Mouse (Mus musculus) yolk sac, embryonic 10.5 days (tissue): ENCODE data around the gene Ccdc162.
A peak's percentile ranks its signal among the peaks of the same experiment; 100 is the strongest.

Source experiments
- DNase-seq: peaks from one replicate; pipeline ENCODE4 v3.0.0-alpha.2; 2017; ENCODE audit warnings: low spot score

Ccdc162 gene

DNA sequence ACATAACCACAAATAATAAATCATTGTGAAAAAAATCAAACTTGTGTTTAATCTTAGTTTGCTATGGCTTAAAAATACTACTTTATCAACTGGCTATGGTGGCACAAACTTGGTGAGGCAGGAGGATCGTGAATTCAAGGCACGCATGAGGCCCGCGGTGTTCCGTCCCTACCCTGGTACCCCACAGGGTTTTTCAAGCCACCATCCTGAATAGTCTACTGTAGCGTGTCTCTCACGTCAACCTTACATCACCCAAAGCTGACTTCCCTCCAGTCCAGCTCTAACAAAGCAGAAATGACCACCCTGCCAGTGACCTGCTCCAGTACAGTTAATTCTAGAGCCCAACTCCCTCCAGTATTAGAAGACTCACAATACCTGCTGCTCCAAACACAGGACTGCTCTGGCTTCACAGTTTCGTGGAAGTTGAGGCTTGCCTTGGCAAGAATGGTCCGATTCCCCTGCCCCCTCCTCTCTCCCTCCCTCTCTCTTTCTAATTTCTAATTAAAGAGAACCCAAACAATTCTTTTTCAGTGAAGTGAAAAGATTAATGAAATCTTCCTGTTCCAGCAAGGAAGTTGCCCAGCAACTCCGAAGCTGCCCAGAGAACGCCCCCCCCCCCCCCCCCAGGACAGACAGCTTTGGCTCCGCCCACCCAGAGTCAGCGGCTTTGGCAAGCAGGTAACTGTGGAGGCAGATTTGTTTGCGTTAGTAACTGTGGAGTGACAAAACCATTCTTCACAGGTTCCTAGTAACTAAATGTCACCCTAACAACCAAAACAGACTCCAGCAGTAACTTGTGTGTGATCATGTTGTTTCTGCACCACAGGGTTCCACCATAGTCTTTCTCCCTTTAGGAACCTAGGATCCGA is at the start of gene Ccdc162:
TSS of gene Ccdc162 (minus strand) at position 606 of the 869 bp plus-strand sequence.
- peak; percentile 34 for DNase-seq

DNA sequence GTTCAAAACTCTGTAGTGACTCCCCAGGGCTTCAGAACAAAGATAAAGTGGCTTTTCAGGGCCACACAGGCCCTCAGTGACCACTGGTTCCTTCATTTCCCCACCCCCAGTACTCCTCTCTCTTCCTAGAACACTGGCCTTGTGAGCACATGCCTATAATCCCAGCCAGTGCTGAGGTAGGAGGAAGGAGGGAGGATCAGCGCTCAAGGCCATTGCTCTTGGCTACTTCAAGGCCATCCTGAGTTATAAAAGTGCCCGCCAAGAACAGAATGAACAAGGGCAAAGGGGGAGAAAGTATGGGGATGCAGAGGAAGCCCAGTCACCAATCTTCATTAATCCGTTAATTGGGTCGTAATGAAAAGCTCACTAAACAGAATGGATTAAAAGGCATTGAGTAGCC is 49.2 kb upstream of the Ccdc162 start:
- no peak for DNase-seq

DNA sequence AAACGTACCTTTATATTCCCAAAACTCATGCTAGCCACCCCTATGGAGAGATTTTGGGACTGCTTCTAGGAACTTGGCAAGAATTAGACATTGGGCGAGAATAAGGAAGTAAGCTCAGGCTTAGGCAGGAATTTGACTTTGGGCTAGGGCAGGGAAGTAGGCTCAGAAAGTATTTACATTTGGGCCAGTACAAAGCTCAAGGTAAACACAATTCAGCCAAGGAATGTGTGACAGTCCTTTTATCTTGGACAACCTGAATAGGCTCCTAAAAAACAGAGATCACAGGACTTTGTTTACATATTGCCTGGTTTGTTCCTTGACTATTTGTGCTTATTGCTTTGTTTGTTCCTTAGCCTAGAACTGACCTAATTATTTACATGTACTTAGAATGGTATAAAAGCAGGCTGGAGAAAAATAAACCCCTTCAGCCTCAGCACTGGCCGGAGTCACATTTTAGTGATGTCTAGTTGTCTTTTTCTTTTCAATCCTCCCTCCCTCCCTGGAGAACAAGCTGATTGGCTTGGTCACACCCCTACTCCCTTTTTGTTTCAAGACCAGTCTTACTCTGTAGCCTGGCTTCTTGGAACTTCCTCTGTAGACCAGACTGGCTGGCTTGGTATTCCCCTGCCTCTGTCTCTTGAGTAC is 47.4 kb upstream of the Ccdc162 start:
- DNase-seq, result no peak

DNA sequence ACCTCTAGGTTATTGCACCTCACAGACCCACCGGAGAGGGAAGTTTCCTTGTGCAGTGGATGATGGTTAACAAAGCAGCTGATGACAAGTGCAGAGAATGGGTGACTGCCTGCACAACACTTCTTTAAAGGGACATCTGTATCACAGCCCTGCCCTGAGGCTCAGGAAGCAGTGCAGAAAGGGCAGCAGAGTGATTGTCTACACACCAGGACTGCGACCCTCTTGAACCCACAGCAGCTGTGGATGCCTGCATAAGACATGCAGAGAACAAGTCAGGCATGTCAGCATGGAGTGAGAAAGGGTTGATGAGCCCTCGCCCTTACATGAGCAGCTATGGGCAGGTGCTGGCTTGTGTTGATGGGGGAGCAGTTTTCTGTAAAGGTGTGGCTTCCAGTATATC is 44.4 kb upstream of the Ccdc162 start:
- DNase-seq, result no peak

DNA sequence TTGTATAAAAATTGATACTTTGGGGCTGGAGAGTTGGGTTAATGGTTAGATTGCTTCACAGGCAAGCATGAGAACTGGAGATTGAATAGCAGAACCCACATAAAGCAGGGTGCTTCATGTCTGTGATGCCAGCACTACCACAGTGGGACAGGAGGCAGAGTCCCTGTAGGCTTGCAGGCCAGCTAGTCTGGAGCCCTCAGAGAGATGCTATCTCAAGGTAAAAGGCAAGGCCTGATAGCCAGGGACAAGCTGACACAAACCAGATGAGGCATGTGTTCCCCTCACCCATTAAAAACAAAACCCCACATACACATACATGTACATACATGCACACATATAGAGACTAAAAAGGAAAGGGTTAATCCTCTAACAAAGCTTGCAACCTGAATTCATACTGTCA is 41.6 kb upstream of the Ccdc162 start:
- DNase-seq, result no peak

DNA sequence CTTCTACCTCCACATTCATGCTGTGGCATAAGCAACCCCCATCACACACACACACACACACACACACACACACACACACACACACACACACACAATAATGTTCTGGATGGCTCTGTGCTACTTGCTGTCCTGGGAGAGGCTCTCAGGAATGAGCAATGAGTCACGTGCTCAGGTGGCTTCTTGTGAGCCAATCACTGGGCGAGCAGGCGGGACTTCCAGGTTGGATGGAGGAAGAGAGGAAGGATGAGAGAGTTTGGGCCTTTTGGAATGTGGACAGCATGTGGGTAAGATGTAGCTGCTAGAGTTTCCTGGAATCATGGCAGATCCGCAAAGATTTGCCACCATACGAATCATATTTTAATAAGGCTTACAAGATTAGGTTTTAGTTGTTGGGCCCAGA is 40.8 kb upstream of the Ccdc162 start:
- no peak for DNase-seq

DNA sequence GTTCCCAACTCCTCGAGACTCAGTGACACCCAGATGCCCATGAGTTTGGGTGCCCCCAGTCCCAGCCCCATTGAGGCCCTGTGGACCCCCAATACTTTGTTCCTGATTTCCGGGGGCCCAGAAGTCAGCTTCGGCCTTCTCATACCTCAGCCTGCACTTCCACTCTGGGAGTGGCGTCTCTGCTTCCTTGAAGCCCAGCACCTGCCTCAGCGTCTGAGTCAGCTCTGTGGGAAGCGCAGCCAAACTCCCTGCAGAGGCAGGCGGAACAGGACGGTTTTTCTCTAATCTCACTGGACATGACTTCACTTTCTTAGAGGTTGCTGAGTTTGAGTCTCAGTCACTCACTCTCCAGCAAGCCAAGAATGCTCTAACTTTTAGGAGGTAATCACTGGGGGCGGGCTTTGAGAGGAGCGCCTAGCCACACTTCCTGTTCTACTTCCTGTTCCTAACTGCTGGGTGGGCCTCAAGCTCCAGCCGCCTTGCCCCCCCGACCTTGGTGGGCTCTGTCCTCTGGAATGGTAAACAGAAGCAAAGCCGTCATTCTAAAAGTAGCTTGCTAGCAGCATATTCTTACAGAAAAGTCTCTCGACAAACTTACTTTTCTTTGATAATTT is 35.5 kb upstream of the Ccdc162 start:
- DNase-seq, result no peak

DNA sequence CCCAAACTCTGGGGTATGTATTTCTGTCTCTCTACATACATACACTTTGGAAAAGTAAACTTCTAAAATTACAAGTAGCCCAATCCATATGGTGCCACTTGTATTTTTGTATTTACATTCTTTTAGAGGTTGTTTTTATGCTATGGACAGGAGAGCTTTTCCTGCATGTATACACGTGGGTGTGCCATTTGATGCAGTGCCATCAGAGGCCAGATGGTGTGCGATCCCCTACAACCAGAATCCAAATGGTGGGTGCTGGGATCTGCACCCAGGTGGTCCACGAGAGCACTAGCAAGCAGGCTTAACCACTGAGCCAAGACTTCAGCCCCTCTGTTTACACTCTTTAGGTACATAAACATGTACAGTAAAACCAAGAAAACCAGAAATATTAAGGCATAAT is 32.9 kb upstream of the Ccdc162 start:
- no peak for DNase-seq

DNA sequence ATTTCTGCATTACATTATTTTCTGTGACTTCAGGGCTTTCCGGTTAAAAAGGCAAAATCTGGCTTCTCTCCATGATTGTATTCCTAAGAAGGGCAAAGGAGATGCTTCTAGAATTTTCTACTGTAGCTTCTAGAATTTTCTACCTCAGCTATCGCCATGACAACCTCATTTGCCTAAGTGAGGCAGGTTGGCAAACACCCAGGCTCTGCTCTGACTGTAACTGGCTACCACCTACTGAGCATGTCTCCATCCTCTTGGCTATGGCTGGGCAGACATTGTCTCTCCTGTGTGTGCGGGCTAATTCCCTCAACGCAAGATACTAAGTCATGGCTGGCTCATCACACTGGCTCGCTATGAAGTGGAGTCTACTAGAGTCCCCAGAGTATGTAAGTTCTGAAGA is 30.1 kb upstream of the Ccdc162 start:
- no peak for DNase-seq

DNA sequence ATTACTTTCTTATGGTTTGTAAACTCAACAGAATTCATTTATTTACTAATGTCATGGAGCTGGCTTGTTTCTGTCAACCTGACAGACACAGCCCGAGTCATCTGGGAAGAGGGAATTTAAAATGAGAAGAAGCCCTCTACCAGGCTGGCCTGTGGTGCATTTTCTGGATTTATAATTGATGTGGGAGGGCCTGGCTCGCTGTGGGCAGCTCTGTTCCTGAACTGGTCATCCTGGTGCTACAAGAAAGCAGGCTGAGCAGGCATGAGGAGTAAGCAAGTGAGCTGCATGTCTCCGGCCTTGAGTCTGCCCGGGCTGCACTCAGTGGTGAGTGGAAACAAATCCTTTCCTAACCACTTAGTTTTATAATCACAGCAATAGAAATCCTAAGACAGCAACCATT is 27.6 kb upstream of the Ccdc162 start:
- no peak for DNase-seq

DNA sequence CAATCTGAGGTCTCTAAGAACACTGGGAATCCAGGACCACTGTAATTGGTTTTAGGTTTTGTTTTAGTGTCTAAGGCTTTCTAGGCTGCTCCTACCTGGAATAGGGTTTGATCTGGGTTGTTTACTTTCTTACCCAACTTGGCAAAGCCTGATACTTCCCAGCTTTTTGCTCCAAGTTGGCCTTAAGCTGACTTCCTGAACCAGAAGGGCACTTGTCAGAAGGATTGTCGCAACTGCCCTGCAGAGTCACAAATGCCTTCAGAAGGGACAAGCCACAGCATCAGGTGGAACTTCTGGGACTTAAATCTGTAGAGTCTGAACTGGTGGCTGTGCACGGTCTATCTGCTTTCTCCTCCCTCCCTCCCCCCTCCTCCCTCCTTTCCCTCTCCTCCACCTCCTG is 23.8 kb upstream of the Ccdc162 start:
- no peak for DNase-seq

DNA sequence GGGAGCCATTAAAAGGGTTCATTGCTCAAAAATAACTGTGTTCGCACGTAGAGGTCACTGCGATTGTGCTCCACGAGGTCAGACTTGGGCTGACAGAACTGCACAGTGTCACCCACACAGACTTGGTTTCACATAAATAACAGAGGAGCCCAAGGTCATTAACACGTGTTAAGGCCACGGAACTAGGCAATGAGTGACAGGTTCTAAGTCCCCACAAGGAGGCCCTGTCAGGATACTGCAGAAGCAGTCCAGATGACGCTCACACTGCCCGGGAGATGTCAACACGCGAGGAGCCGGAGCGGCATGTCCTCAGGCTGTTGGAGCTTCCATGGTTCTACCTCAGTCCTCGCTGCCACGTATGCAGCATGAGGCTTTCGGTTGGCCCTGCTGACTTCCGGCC is 20.8 kb upstream of the Ccdc162 start:
- no peak for DNase-seq

DNA sequence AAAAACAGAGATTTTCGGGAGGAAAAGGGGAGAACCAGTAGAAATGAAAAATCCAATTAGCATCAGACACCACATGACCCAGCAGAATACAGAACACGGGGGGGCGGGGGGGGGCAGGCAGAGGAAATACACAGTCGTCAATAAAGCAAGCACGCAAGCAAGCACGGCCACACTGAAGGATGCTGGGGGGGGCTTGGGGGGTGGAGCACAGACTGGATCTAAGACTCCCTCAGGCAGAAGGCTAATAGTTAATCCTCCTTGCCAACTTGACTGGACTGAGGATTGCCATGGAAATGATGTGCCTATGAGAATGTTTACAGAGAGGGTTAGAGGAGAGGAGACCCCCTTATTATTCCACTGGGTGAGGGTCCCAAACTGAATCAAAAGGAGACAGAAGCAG is 19.0 kb upstream of the Ccdc162 start:
- DNase-seq, result no peak

DNA sequence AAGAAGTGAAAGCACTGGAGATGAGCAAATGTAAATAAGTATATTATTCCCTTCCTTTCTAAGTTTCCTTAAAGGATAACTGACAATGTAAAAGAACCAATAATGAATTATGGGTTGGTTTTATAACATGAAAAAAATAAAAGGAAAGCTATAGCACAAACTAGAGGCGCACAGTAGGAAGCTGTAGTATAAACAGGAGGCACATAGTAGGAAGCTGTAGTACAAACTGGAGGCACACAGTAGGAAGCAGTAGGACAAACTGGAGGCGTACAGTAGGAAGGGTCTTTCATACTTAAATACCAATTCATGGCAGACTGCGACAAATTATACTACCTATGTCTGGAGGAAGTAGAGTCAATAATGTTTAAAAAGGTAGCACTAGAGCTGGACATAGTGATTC is 16.8 kb upstream of the Ccdc162 start:
- DNase-seq, result no peak

DNA sequence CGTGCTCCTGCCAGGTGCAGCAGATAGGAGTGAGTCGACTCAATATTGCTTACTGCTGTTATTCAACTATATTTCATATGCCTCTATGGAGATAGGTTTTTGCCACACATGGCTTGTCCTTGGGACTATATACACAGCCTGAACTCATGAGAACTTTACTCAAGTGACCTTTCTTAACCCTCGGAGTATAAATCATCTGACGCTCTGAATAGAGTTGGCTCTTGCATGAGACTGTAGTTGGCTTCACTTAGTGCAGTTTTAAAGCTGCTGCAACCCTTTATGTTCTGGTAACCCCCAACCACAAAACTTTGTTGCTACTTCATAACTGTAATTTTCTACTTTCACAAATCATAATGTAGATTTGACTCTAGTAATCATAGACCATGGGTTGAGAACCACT is 15.5 kb upstream of the Ccdc162 start:
- DNase-seq, result no peak

DNA sequence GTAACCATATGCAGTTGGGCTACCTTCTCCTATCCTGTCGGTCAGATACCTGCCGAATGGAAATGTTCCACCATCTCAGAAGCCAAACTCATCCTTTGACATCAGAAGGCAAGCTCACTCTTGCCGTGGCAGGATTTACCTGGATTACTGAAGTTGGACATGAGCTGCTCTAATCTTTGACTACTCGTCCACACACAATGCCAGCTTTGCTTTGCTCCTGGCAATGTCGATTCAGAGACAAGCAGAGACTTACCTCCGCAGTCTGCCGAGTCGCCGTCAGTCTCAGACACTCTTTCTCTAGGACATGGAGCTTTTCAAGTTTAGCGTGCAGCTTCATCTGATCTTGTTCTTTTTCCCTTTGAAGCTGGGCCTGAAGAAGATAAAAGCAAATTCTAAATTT is 14.3 kb upstream of the Ccdc162 start:
- DNase-seq, result no peak

DNA sequence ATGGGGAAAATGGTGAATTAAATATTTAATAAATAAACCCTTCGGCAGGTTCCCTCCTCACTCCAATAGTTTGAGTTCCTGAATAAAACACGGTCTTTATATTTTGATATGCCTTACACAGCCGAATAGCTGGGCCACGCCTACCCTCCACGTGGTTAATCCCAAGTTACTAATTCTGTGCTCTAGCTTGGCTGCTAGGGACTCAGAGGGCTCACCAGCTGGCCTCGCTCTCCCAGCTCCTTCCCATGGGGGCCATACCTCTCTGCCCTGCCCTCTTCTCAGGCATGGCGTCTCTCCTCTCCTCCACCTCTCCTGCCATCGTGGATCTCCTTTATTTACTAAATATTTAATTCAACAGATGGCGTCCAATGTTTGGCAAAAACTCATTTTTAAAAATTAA is 9.8 kb upstream of the Ccdc162 start:
- DNase-seq, result no peak

DNA sequence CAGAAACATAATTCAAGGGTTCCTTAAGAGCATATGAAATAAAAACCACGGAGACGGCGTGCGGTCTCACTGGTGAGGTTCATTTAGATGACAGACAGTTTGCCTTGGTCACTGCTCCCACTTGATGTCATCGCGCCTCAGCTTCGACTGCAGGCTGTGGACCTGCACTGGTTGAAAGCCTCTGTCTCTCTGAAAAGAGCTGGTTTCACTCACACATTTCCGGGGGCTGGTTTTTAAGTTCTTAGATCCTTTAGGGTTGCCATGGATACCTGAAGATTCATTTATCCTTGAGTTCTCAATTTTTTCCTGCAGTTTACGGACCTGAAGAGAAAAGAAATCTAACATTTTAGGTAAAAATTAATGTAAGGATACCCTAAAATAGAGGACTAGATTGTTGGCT is 3.2 kb upstream of the Ccdc162 start:
- no peak for DNase-seq

DNA sequence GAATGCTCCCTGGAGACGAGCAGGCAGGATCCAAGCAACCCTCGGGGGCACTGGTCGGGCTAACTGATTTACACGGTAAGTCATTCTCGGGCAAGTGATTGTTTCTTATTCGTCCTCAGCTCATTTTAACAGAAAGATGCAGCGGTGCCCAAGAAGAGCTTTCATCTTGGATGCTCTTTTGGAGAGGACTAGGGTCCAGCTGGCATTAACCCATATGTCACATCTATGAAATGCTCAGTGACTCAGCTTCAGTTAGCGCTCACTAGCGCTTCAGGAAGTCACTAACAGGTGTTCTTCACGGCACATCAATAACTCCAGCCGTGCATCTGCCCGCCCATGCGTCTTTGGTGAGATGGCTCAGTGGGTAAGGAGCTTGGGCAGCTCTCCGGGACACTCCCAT is 877 bp downstream of the Ccdc162 start:
- no peak for DNase-seq

DNA sequence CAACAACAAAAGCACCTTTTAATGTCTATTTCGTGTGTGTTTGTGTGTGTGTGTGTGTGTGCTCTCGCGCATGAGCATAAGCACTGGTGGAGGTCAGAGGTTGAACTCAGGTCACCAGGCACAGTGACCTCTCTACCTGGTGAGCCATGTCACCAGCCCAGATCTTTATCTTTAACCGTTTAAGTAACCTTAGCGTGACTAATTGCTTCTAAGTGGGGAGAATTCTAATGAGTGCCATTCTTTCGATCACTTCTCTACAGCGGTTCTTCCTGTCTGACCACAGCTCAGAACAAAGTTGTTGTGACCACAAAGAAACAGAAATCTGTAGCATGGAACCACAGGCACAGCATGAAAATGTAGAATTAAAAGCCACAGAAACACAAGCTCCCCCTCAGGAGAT is 5.0 kb downstream of the Ccdc162 start:
- DNase-seq, result no peak

DNA sequence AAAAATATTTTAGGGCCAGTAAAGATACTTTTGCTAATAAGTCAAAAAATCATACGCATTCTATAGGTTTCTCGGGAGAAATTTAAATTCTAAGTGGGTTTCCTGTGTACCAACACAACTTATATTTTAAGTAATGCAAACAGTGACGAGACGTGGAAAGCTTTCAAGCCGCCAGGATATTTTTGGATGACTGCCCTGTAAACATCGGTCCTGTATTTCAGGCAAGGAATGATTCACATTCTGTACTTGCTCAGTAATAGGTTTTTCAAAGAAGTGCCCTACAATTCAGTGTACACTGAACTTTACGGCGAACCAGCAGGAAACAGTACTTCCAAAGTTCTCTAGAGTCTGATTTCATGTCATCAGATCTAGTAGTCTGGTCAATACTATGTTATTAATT is 5.7 kb downstream of the Ccdc162 start:
- no peak for DNase-seq

DNA sequence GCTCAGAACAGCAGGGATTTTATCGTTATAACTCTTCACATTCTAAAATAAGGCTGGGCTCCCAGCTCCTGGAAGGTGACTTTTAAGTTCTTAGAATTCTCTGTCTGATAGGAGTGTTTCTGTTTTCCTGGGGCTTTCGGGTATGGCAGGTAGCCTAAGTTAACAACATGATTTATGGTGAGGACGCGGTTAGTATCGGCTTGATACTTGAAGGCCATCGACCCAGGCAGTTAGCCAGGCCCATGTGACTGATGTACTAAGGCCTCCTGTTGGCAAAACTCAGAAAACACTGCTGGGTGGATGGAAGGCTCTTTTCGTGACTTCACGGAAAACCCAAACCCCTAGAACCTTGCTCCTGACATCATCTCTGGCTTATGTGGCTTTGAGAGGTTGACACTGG is 7.1 kb downstream of the Ccdc162 start:
- no peak for DNase-seq

DNA sequence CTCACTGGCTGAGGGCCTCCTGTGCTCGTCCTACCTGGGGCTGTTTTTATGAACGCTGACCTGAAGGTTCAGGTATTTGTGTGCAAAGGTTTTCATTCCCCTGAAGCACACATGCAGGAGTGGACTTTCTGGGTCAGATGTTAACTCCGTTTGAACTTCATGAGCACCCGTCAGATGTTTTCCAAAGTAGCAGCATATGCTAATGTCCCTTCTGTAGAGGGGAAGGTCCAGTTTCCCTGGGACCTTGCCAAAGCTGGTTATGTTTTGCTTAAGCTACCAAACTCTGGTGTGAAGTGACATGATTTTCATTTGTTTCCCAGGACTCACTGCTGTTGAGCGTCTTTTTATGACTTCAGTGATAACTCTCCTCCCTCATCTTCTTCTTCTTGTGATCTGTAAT is 16.8 kb downstream of the Ccdc162 start:
- DNase-seq, result no peak
